25 mouse cellular contexts compared by ENCODE assay signal in the genomic region with DNA sequence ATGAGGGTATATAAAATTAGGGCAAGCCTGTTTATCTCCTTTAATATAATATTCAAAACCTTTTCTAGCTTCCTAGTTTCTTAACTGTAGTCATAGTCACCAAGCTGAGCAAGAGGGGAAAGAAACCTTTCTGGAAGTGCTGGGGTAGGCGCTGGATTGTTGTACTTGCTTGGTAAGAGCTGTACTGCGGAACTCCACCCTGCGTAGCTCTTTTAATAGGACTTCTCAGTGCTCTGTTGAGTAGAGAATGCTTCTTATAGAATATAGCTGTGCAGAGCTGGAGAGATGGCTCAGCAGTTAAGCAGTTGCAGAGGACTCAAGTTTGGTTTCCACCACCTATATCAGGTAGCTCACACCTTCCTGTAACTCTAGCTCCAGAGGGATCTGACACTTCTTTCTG.
"Had no signal": no experiment of that assay in that cellular context is flagged by ENCODE, and none has a peak within 500 bp of the region (broad histone marks: within the 10 kb centered on the region; RNA-seq: fewer than 3 reads in every experiment).

No protein-coding gene starts in this region.

- H3K4me1 ChIP-seq: liver, embryonic 12.5 days had no signal

- DNase-seq: gastrocnemius, postnatal 14 days; gastrocnemius, postnatal 36 days; heart, adult 11 months; heart, adult 2 months; heart, postnatal 14 days; heart, postnatal 36 days; kidney, adult 11 months; kidney, adult 2 months; kidney, adult 9 months; kidney, postnatal 14 days; kidney, postnatal 36 days; layer of hippocampus, adult 9-11 months; layer of hippocampus, postnatal 36 days; left cerebral cortex, postnatal 4 days had no signal

- H3K27ac ChIP-seq: heart, adult 2 months; heart, embryonic 13.5 days; heart, embryonic 15.5 days; hindbrain, embryonic 13.5 days; hindbrain, embryonic 15.5 days; hindbrain, postnatal 0 days; kidney, embryonic 15.5 days; kidney, postnatal 0 days; limb, embryonic 13.5 days; limb, embryonic 15.5 days; liver, embryonic 12.5 days; liver, embryonic 14.5 days had no signal

- H3K4me3 ChIP-seq: heart, adult 2 months; heart, embryonic 13.5 days; heart, embryonic 15.5 days; hindbrain, embryonic 13.5 days; hindbrain, embryonic 15.5 days; kidney, embryonic 15.5 days; limb, embryonic 13.5 days; limb, embryonic 15.5 days; liver, embryonic 12.5 days had no signal
